Comparison of ENCODE assay signal across 10 mouse cellular contexts in genomic region chr11:70540928-70541327, GRCm38 (mm10). TPM values are rescaled to one million over a fixed set of nuclear protein-coding genes. Genes with fewer than 3 reads are reported as not detected.
DNase-seq lines count a peak whose midpoint lies in the region; ATAC-seq and TF ChIP-seq lines count a peak whose summit lies in the region.
"Had no signal": no experiment of that assay in that cellular context is flagged by ENCODE, and none has a peak within 500 bp of the region (broad histone marks: within the 10 kb centered on the region; RNA-seq: fewer than 3 reads in every experiment).

No protein-coding gene starts in this region.

- no peak for DNase-seq in liver, adult 2 months (ENCODE audit: extremely low read depth, low read depth, low spot score)
- no peak for DNase-seq in liver
- DNase-seq in layer of hippocampus, postnatal 36 days, result no peak
- no peak for DNase-seq in retina, postnatal 1 day
- no peak for DNase-seq in right cerebral cortex, postnatal 10 days (ENCODE audit: low spot score in 2 of 2)
- DNase-seq: cerebellum, adult 18-20 months had no signal

- no peak overlapping the region for H3K27ac ChIP-seq in liver, adult 2 months (replicated peaks; ENCODE audit: insufficient read depth, low read depth, low read length)
- H3K27ac ChIP-seq in forebrain, embryonic 12.5 days, result no peak overlapping the region
- no peak overlapping the region for H3K27ac ChIP-seq in limb, embryonic 13.5 days
- H3K27ac ChIP-seq in olfactory bulb, adult 2 months (ENCODE audit: insufficient read depth, low read depth, low read length), result no peak overlapping the region

- H3K9me3 ChIP-seq in forebrain, embryonic 12.5 days, result no peaks in the 10 kb centered on the region
- no peaks in the 10 kb centered on the region for H3K9me3 ChIP-seq in limb, embryonic 13.5 days

- 83% methylated on average over 7 of the region's 7 CpGs for WGBS in liver, adult 2 months
- WGBS in forebrain, embryonic 12.5 days, result 88% methylated on average over 7 of the region's 7 CpGs
- WGBS in limb, embryonic 13.5 days, result 89% methylated on average over 7 of the region's 7 CpGs
- WGBS in olfactory bulb, adult 2 months, result 91% methylated on average over 7 of the region's 7 CpGs

- no peak overlapping the region for H3K4me3 ChIP-seq in liver, adult 2 months (ENCODE audit: insufficient read depth, low read depth, low read length)
- H3K4me3 ChIP-seq in forebrain, embryonic 12.5 days (replicated peaks), result peak overlapping the region; percentile 56; the same call in 1 of the 2 replicates
- H3K4me3 ChIP-seq in limb, embryonic 13.5 days, result peak overlapping the region; percentile 67
- peak overlapping the region; percentile 59; the same call in 1 of the 2 replicates for H3K4me3 ChIP-seq in olfactory bulb, adult 2 months (ENCODE audit: insufficient read depth, low read depth, low read length)

- no peak for TF ChIP-seq POLR2A in liver, adult 2 months (IDR thresholded peaks at IDR 0.05; ENCODE audit: extremely low read depth, insufficient read depth, low read length)
- TF ChIP-seq POLR2A in olfactory bulb, adult 2 months (IDR thresholded peaks at IDR 0.05; ENCODE audit: insufficient read depth, low read depth, low read length), result no peak

- ATAC-seq in forebrain, embryonic 12.5 days (ENCODE audit: low FRiP score), result no peak
- no peak for ATAC-seq in limb, embryonic 13.5 days (ENCODE audit: low FRiP score, low read depth)

- H3K4me2 ChIP-seq in forebrain, embryonic 12.5 days, result 0 out of 2 replicates have a peak overlapping the region, but pooled peaks have one; percentile 92
- peak overlapping the region; percentile 86 for H3K4me2 ChIP-seq in limb, embryonic 13.5 days (replicated peaks)

- no peak for TF ChIP-seq CTCF in liver, adult 2 months (IDR thresholded peaks at IDR 0.05; ENCODE audit: low read depth, low read length)
- no peak for TF ChIP-seq CTCF in olfactory bulb, adult 2 months (IDR thresholded peaks at IDR 0.05; ENCODE audit: insufficient read depth, low read depth, low read length)

- no peaks in the 10 kb centered on the region for H3K27me3 ChIP-seq in liver, adult 2 months (ENCODE audit: control insufficient read depth, insufficient read depth, low read length)
- peaks cover 26% of the 10 kb centered on the region for H3K27me3 ChIP-seq in forebrain, embryonic 12.5 days
- peaks cover 55% of the 10 kb centered on the region for H3K27me3 ChIP-seq in limb, embryonic 13.5 days
- H3K27me3 ChIP-seq: Patski had no signal

- peak overlapping the region; percentile 74 for H3K9ac ChIP-seq in liver, adult 2 months (ENCODE audit: low read depth, low read length)
- no peak overlapping the region for H3K9ac ChIP-seq in forebrain, embryonic 12.5 days
- no peak overlapping the region for H3K9ac ChIP-seq in limb, embryonic 13.5 days

- no peaks in the 10 kb centered on the region for H3K79me2 ChIP-seq in liver, adult 2 months (ENCODE audit: control insufficient read depth, insufficient read depth, low read length)

- no peaks in the 10 kb centered on the region for H3K36me3 ChIP-seq in liver, adult 2 months (ENCODE audit: control insufficient read depth, insufficient read depth, low read length)
- H3K36me3 ChIP-seq in forebrain, embryonic 12.5 days (replicated peaks), result no peaks in the 10 kb centered on the region
- no peaks in the 10 kb centered on the region for H3K36me3 ChIP-seq in limb, embryonic 13.5 days

- H3K4me1 ChIP-seq in liver, adult 2 months (ENCODE audit: control insufficient read depth, insufficient read depth, low read length), result peaks cover 4% of the 10 kb centered on the region; the same call in 1 of the 2 replicates
- peaks cover 12% of the 10 kb centered on the region for H3K4me1 ChIP-seq in forebrain, embryonic 12.5 days
- peaks cover 7% of the 10 kb centered on the region; the same call in 1 of the 2 replicates for H3K4me1 ChIP-seq in limb, embryonic 13.5 days
- peaks cover 5% of the 10 kb centered on the region for H3K4me1 ChIP-seq in olfactory bulb, adult 2 months (ENCODE audit: control insufficient read depth, insufficient read depth, low read length)

RNA-seq across cellular contexts. Expression of gene Pld2, which starts 1.1 kb away (rescaled TPM):
- 3.3 and 3.8 TPM in 2 replicates for total RNA-seq in liver, adult 2 months (2014; rRNA removed)
- 6.4 and 9.5 TPM in 2 replicates for polyA plus RNA-seq in liver, adult 2 months (2012; rRNA removed)
- polyA plus RNA-seq in forebrain, embryonic 12.5 days (2016; fragmentation: Nextera tagmentation; extraction: Ambion mirVana), result 3.4 and 4.0 TPM in 2 replicates
- 4.5 and 5.7 TPM in 2 replicates for polyA plus RNA-seq in limb, embryonic 13.5 days (2015; fragmentation: Nextera tagmentation; extraction: Ambion mirVana)
- polyA plus RNA-seq in olfactory bulb, adult 2 months (2012; ENCODE audit: insufficient read depth, insufficient read length, low replicate concordance, missing spikeins), result not detected in 2 replicates
- 10 to 100 TPM; 17.5 to 17.7 TPM for total RNA-seq in layer of hippocampus, postnatal 36 days (2021)

RNA-seq across cellular contexts. Expression of gene Gm40193, which starts 8.2 kb away (rescaled TPM):
- total RNA-seq in liver, adult 2 months (2014; rRNA removed), result not detected in 2 replicates
- not detected in 2 replicates for polyA plus RNA-seq in liver, adult 2 months (2012; rRNA removed)
- polyA plus RNA-seq in forebrain, embryonic 12.5 days (2016; fragmentation: Nextera tagmentation; extraction: Ambion mirVana), result not detected in 2 replicates
- not detected in 2 replicates for polyA plus RNA-seq in limb, embryonic 13.5 days (2015; fragmentation: Nextera tagmentation; extraction: Ambion mirVana)
- polyA plus RNA-seq in olfactory bulb, adult 2 months (2012; ENCODE audit: insufficient read depth, insufficient read length, low replicate concordance, missing spikeins), result not detected in 2 replicates
- not detected for total RNA-seq in layer of hippocampus, postnatal 36 days (2021)
- polyA plus RNA-seq: Patski had no signal

RNA-seq across cellular contexts. Expression of gene Psmb6, which starts 15.8 kb away (rescaled TPM):
- total RNA-seq in liver, adult 2 months (2014; rRNA removed), result 291 and 298 TPM in 2 replicates
- polyA plus RNA-seq in liver, adult 2 months (2012; rRNA removed), result 312 and 336 TPM in 2 replicates
- 758 and 788 TPM in 2 replicates for polyA plus RNA-seq in forebrain, embryonic 12.5 days (2016; fragmentation: Nextera tagmentation; extraction: Ambion mirVana)
- polyA plus RNA-seq in limb, embryonic 13.5 days (2015; fragmentation: Nextera tagmentation; extraction: Ambion mirVana), result 828 and 869 TPM in 2 replicates
- polyA plus RNA-seq in olfactory bulb, adult 2 months (2012; ENCODE audit: insufficient read depth, insufficient read length, low replicate concordance, missing spikeins), result not detected in 2 replicates
- total RNA-seq in layer of hippocampus, postnatal 36 days (2021), result 100 to 1,000 TPM; 174 to 193 TPM

RNA-seq across cellular contexts. Expression of gene Mink1, which starts 21.8 kb away (rescaled TPM):
- total RNA-seq in liver, adult 2 months (2014; rRNA removed), result 11.0 and 14.4 TPM in 2 replicates
- 38.4 and 51.4 TPM in 2 replicates for polyA plus RNA-seq in liver, adult 2 months (2012; rRNA removed)
- 15.3 and 17.4 TPM in 2 replicates for polyA plus RNA-seq in forebrain, embryonic 12.5 days (2016; fragmentation: Nextera tagmentation; extraction: Ambion mirVana)
- polyA plus RNA-seq in limb, embryonic 13.5 days (2015; fragmentation: Nextera tagmentation; extraction: Ambion mirVana), result 14.1 and 15.5 TPM in 2 replicates
- 190 TPM in 1 of 2 replicates, not detected in the other for polyA plus RNA-seq in olfactory bulb, adult 2 months (2012; ENCODE audit: insufficient read depth, insufficient read length, low replicate concordance, missing spikeins)
- total RNA-seq in layer of hippocampus, postnatal 36 days (2021), result 100 to 1,000 TPM; 448 to 494 TPM

RNA-seq across cellular contexts. Expression of gene Gltpd2, which starts 21.9 kb away (rescaled TPM):
- total RNA-seq in liver, adult 2 months (2014; rRNA removed), result 74.9 and 91.6 TPM in 2 replicates
- polyA plus RNA-seq in liver, adult 2 months (2012; rRNA removed), result 276 and 320 TPM in 2 replicates
- polyA plus RNA-seq in forebrain, embryonic 12.5 days (2016; fragmentation: Nextera tagmentation; extraction: Ambion mirVana), result not detected in 2 replicates
- 0.43 and 0.92 TPM in 2 replicates for polyA plus RNA-seq in limb, embryonic 13.5 days (2015; fragmentation: Nextera tagmentation; extraction: Ambion mirVana)
- polyA plus RNA-seq in olfactory bulb, adult 2 months (2012; ENCODE audit: insufficient read depth, insufficient read length, low replicate concordance, missing spikeins), result not detected in 2 replicates
- total RNA-seq in layer of hippocampus, postnatal 36 days (2021), result not detected
- polyA plus RNA-seq: Patski had no signal
